Comparison of ENCODE assay signal across 9 mouse cellular contexts in the genomic region with DNA sequence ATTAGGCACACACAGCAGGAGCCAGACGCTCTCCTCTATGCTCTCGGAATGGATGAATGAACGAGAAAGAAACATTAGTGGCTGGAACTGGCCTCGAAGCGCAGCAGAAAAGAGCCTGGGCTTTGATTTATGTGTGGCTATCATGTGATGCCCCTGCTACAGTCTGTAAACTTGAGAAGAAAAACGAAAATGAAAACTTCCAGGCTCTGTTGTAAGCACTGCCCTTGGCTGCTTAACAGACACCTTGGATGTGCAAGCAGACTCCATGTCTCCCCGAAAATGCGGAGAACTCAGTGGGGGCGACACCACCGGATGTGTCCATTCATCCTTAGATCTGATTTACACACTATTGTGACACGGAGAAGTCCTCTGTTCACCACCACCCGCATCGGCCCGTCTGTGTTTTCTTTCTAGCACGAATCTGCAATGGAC. TPM values are rescaled to one million over a fixed set of nuclear protein-coding genes. Genes with fewer than 3 reads are reported as not detected.
DNase-seq lines count a peak whose midpoint lies in the region; ATAC-seq lines count a peak whose summit lies in the region.
"Had no signal": no experiment of that assay in that cellular context is flagged by ENCODE, and none has a peak within 500 bp of the region (broad histone marks: within the 10 kb centered on the region; RNA-seq: fewer than 3 reads in every experiment).

No protein-coding gene starts in this region.

- no peaks in the 10 kb centered on the region; the same call in 1 of the 2 replicates for H3K27me3 ChIP-seq in hindbrain, embryonic 14.5 days (ENCODE audit: control insufficient read depth, insufficient read depth, low read length)
- no peaks in the 10 kb centered on the region for H3K27me3 ChIP-seq in midbrain, embryonic 13.5 days
- H3K27me3 ChIP-seq: heart, embryonic 15.5 days had no signal

- peaks cover 7% of the 10 kb centered on the region; the same call in 1 of the 2 replicates for H3K4me1 ChIP-seq in hindbrain, embryonic 14.5 days (replicated peaks; ENCODE audit: control insufficient read depth, insufficient read depth, low read length)
- H3K4me1 ChIP-seq in midbrain, embryonic 13.5 days (replicated peaks): peaks cover 8% of the 10 kb centered on the region

- no peak for ATAC-seq in hindbrain, embryonic 14.5 days (ENCODE audit: low FRiP score)
- ATAC-seq in midbrain, embryonic 13.5 days: no peak
- no peak for ATAC-seq in granulocyte monocyte progenitor cell, adult 5-6 weeks (replicated peaks; ENCODE audit: poor library complexity, severe bottlenecking)

- no peaks in the 10 kb centered on the region for H3K9me3 ChIP-seq in hindbrain, embryonic 14.5 days (ENCODE audit: control insufficient read depth, low read length)
- no peaks in the 10 kb centered on the region for H3K9me3 ChIP-seq in midbrain, embryonic 13.5 days
- H3K9me3 ChIP-seq: heart, embryonic 15.5 days had no signal

- 0 out of 2 replicates have a peak overlapping the region, but pooled peaks have one; percentile 2 for H3K9ac ChIP-seq in hindbrain, embryonic 14.5 days
- H3K9ac ChIP-seq in midbrain, embryonic 13.5 days (replicated peaks): no peak overlapping the region
- H3K9ac ChIP-seq: heart, embryonic 15.5 days had no signal

- no peak overlapping the region for H3K4me3 ChIP-seq in hindbrain, embryonic 14.5 days (replicated peaks; ENCODE audit: low read length)
- H3K4me3 ChIP-seq in midbrain, embryonic 13.5 days (replicated peaks): no peak overlapping the region
- H3K4me3 ChIP-seq: heart, embryonic 15.5 days had no signal

- peak overlapping the region; percentile 34 for H3K4me2 ChIP-seq in hindbrain, embryonic 14.5 days (replicated peaks)
- H3K4me2 ChIP-seq in midbrain, embryonic 13.5 days (replicated peaks): peak overlapping the region; percentile 22; the same call in 1 of the 2 replicates
- H3K4me2 ChIP-seq: heart, embryonic 15.5 days had no signal

- no peak overlapping the region for H3K27ac ChIP-seq in hindbrain, embryonic 14.5 days
- no peak overlapping the region for H3K27ac ChIP-seq in midbrain, embryonic 13.5 days
- H3K27ac ChIP-seq: heart, embryonic 15.5 days had no signal

- peak; percentile 19 to 68 for DNase-seq in adrenal gland, adult (ENCODE audit: inconsistent age in 2 of 2, low spot score in 1 of 2)
- no peak for DNase-seq in adrenal gland, postnatal 4 days (ENCODE audit: low spot score in 2 of 2)
- peak; percentile 13 for DNase-seq in adrenal gland, postnatal 10 days
- no peak for DNase-seq in hindbrain, embryonic 14.5 days (ENCODE audit: low spot score)
- DNase-seq in thymus, postnatal 0 days (ENCODE audit: low spot score): no peak
- no peak for DNase-seq in frontal cortex, postnatal 10 days (ENCODE audit: low spot score in 2 of 2)

- no peaks in the 10 kb centered on the region for H3K36me3 ChIP-seq in hindbrain, embryonic 14.5 days (replicated peaks; ENCODE audit: control insufficient read depth, insufficient read depth)
- no peaks in the 10 kb centered on the region for H3K36me3 ChIP-seq in midbrain, embryonic 13.5 days
- H3K36me3 ChIP-seq: heart, embryonic 15.5 days had no signal

- WGBS in hindbrain, embryonic 14.5 days: 27% methylated on average over 15 of the region's 15 CpGs
- 41% methylated on average over 15 of the region's 15 CpGs for WGBS in midbrain, embryonic 13.5 days

RNA-seq across cellular contexts. Expression of gene Cxcl12, which starts 37.6 kb away (rescaled TPM):
- total RNA-seq in adrenal gland, postnatal 4 days (2021): 10 to 100 TPM; 70.0 to 80.4 TPM
- 100 to 1,000 TPM; 113 to 126 TPM for total RNA-seq in adrenal gland, postnatal 10 days (2021)
- polyA plus RNA-seq in hindbrain, embryonic 14.5 days (2014; fragmentation: Nextera tagmentation; extraction: Ambion mirVana): 61.8 and 62.4 TPM in 2 replicates
- 50.3 and 61.2 TPM in 2 replicates for polyA plus RNA-seq in midbrain, embryonic 13.5 days (2015; fragmentation: Nextera tagmentation; extraction: Ambion mirVana)
- not detected in 2 replicates for total RNA-seq in granulocyte monocyte progenitor cell, adult 5-6 weeks (2014; fragmentation: Nextera tagmentation)
- total RNA-seq in granulocyte monocyte progenitor cell, adult 5-6 weeks (2017): not detected in 2 replicates
- 239 and 262 TPM in 2 replicates for polyA plus RNA-seq in thymus, postnatal 0 days (2015; fragmentation: Nextera tagmentation; extraction: Ambion mirVana)

Comparison
In these comparisons a context has a peak if more than half of its experiments do, and no peak if none do; other contexts are left out.
1. DNase-seq: peak in adrenal gland, adult (2 of 2) and adrenal gland, postnatal 10 days (single experiment); none in adrenal gland, postnatal 4 days (0 of 2), hindbrain, embryonic 14.5 days (single experiment), thymus, postnatal 0 days (single experiment) and frontal cortex, postnatal 10 days (0 of 2).
2. RNA of gene Cxcl12, which starts 37.6 kb away (total RNA-seq): 113 to 126 TPM in adrenal gland, postnatal 10 days and 70.0 to 80.4 TPM in adrenal gland, postnatal 4 days; not detected in granulocyte monocyte progenitor cell, adult 5-6 weeks; every median in the first group is over 10 times any median in the second.